Comparison of ENCODE assay signal across 31 mouse cellular contexts in the genomic region with DNA sequence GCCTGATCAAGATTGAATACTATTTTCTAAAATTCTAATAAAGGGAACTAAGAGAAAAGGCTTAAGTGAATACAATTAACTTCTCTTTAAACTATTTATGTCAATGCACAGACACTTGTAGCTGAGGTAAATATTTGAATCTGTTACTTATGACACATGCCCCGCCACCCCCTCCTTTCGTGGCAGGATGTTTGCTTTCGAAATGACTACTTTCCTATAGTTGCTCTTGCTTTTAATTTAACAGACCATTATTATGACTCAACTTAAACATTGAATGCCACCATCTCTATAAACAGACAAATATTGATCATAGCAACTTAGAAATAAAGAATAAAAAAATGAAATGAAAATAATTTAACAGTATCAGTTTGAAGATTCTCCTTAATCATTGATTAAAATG. TPM values are rescaled to one million over a fixed set of nuclear protein-coding genes. Genes with fewer than 3 reads are reported as not detected.
DNase-seq lines count a peak whose midpoint lies in the region; ATAC-seq and TF ChIP-seq lines count a peak whose summit lies in the region.
"Had no signal": no experiment of that assay in that cellular context is flagged by ENCODE, and none has a peak within 500 bp of the region (broad histone marks: within the 10 kb centered on the region; RNA-seq: fewer than 3 reads in every experiment).

No protein-coding gene starts in this region.

- H3K9me3 ChIP-seq in CH12.LX (replicated peaks; ENCODE audit: low read length), result no peaks in the 10 kb centered on the region
- H3K9me3 ChIP-seq: embryonic facial prominence, embryonic 10.5 days; embryonic facial prominence, embryonic 13.5 days; forebrain, embryonic 12.5 days; forebrain, embryonic 15.5 days; G1E; heart, embryonic 10.5 days; heart, embryonic 13.5 days; intestine, embryonic 15.5 days had no signal

- no peak for TF ChIP-seq POLR2A in CH12.LX (IDR thresholded peaks at IDR 0.05; ENCODE audit: low read depth, low read length)

- no peak overlapping the region for H3K27ac ChIP-seq in CH12.LX (ENCODE audit: insufficient read depth, low read depth)
- H3K27ac ChIP-seq: embryonic facial prominence, embryonic 10.5 days; embryonic facial prominence, embryonic 13.5 days; forebrain, embryonic 12.5 days; forebrain, embryonic 15.5 days; heart, embryonic 10.5 days; heart, embryonic 13.5 days; hindbrain, embryonic 14.5 days; hindbrain, postnatal 0 days; intestine, embryonic 15.5 days had no signal

- H3K27me3 ChIP-seq in CH12.LX (replicated peaks), result no peaks in the 10 kb centered on the region
- H3K27me3 ChIP-seq: embryonic facial prominence, embryonic 13.5 days; forebrain, embryonic 12.5 days; forebrain, embryonic 15.5 days; intestine, embryonic 15.5 days had no signal

- no peaks in the 10 kb centered on the region for H3K79me2 ChIP-seq in CH12.LX (replicated peaks; ENCODE audit: control insufficient read depth, extremely low read depth, insufficient read depth, poor library complexity, severe bottlenecking)

- H3K36me3 ChIP-seq in CH12.LX (replicated peaks in 1 of 2; ENCODE audit: control insufficient read depth in 1 of 2, insufficient read depth in 1 of 2, low read length in 1 of 2), result no peaks in the 10 kb centered on the region
- H3K36me3 ChIP-seq: embryonic facial prominence, embryonic 10.5 days; embryonic facial prominence, embryonic 13.5 days; forebrain, embryonic 12.5 days; forebrain, embryonic 15.5 days; G1E; heart, embryonic 10.5 days; heart, embryonic 13.5 days; intestine, embryonic 15.5 days had no signal

- TF ChIP-seq EP300 in CH12.LX (IDR thresholded peaks at IDR 0.05; ENCODE audit: low read length), result no peak

- peak; percentile 67 for DNase-seq in 416B (ENCODE audit: low read depth)
- DNase-seq in CD4-positive helper T cell, adult 2 months (ENCODE audit: low read depth, low spot score), result peak; percentile 80
- DNase-seq in CH12.LX (ENCODE audit: extremely low read depth), result peak; percentile 15
- DNase-seq in thymus, adult 18-20 months, result no peak
- no peak for DNase-seq in spleen, postnatal 4 days (ENCODE audit: low spot score in 2 of 2)
- DNase-seq: adrenal gland, adult 2 months; adrenal gland, postnatal 14 days; cerebellum, adult 11 months; cerebellum, adult 2 months; cerebellum, adult 9-11 months; cerebellum, postnatal 36 days; embryo, embryonic 11 days; gastrocnemius, postnatal 25 days; heart, adult 11 months; heart, postnatal 14 days; heart, postnatal 4 days; kidney, adult 11 months had no signal

- no peak overlapping the region for H3K4me2 ChIP-seq in CH12.LX (ENCODE audit: insufficient read depth, low read depth, poor library complexity, severe bottlenecking)
- H3K4me2 ChIP-seq: embryonic facial prominence, embryonic 13.5 days; forebrain, embryonic 12.5 days; forebrain, embryonic 15.5 days; heart, embryonic 13.5 days; hindbrain, embryonic 14.5 days; intestine, embryonic 15.5 days had no signal

- dilution Hi-C loops in CH12.LX (cut with MboI; ENCODE audit: extremely low pct_ligation_motif_present, extremely low pct_unique_long_range_greater_than_20kb, low sequenced_read_pairs), result no loop called here

- TF ChIP-seq RAD21 in CH12.LX (IDR thresholded peaks at IDR 0.05; ENCODE audit: low read depth, low read length), result no peak

- peak; percentile 99 for ATAC-seq in inflammation-experienced regulatory T-cells, adult 6 months
- ATAC-seq in monocyte, adult 5-6 weeks (replicated peaks; ENCODE audit: insufficient number of reproducible peaks, low FRiP score, low TSS enrichment, poor library complexity, severe bottlenecking), result no peak
- ATAC-seq: forebrain, embryonic 15.5 days; hindbrain, postnatal 0 days; intestine, embryonic 15.5 days; Patski had no signal

- no peak overlapping the region for H3K9ac ChIP-seq in CH12.LX (ENCODE audit: insufficient read depth, low read depth)
- H3K9ac ChIP-seq: embryonic facial prominence, embryonic 13.5 days; forebrain, embryonic 12.5 days; forebrain, embryonic 15.5 days; heart, embryonic 13.5 days; hindbrain, embryonic 14.5 days; intestine, embryonic 15.5 days had no signal

- H3K4me1 ChIP-seq in CH12.LX (ENCODE audit: control insufficient read depth in 1 of 2, insufficient read depth in 2 of 2), result no peaks in the 10 kb centered on the region
- H3K4me1 ChIP-seq: embryonic facial prominence, embryonic 10.5 days; embryonic facial prominence, embryonic 13.5 days; forebrain, embryonic 12.5 days; forebrain, embryonic 15.5 days; heart, embryonic 10.5 days; heart, embryonic 13.5 days; intestine, embryonic 15.5 days had no signal

- in situ Hi-C loops in CH12.LX (cut with MboI; ENCODE audit: low pct_ligation_motif_present, low pct_unique_long_range_greater_than_20kb, low sequenced_read_pairs), result no loop called here

- TF ChIP-seq CTCF in CH12.LX (conservative IDR thresholded peaks at IDR 0.05 in 1 of 2, IDR thresholded peaks at IDR 0.05 in 1 of 2; ENCODE audit: low read depth in 2 of 2, low read length in 2 of 2), result no peak

- H3K4me3 ChIP-seq in CH12.LX (replicated peaks in 1 of 3; ENCODE audit: low read depth in 2 of 3, low read length in 2 of 3, poor library complexity in 1 of 3), result no peak overlapping the region
- H3K4me3 ChIP-seq: embryonic facial prominence, embryonic 10.5 days; embryonic facial prominence, embryonic 13.5 days; erythroblast, embryonic 14.5 days; forebrain, embryonic 12.5 days; forebrain, embryonic 15.5 days; heart, embryonic 10.5 days; heart, embryonic 13.5 days; intestine, embryonic 15.5 days had no signal

TF ChIP-seq in CH12.LX, 34 proteins besides CTCF, POLR2A, EP300 and RAD21:
- no peak for TF ChIP-seq ZMIZ1 (IDR thresholded peaks at IDR 0.05; ENCODE audit: low read depth, low read length)
- peak; percentile 58 for TF ChIP-seq JUN (IDR thresholded peaks at IDR 0.05; ENCODE audit: insufficient read depth, low read depth, low read length)
- peak; percentile 79 for TF ChIP-seq IRF4 (IDR thresholded peaks at IDR 0.05; ENCODE audit: low read depth, low read length)
- TF ChIP-seq JUND (conservative IDR thresholded peaks at IDR 0.05; ENCODE audit: low read depth, low read length), result peak; percentile 80
TF ChIP-seq in CH12.LX: peak in this region for 3.

RNA-seq across cellular contexts. Expression of gene Commd3, which starts 8.2 kb away (rescaled TPM):
- total RNA-seq in CH12.LX (2012; rRNA removed) (114 and 116 TPM in 2 replicates), CH12.LX (2014; rRNA removed) (183 and 204 TPM in 2 replicates)
- polyA plus RNA-seq in CH12.LX (2012; ENCODE audit: insufficient read length, low read depth), result 149 and 159 TPM in 2 replicates
- 100 to 1,000 TPM; 214 to 252 (median 247) TPM for polyA plus RNA-seq in inflammation-experienced regulatory T-cells, adult 6 months (2017; shearing (Covaris generic))
- total RNA-seq in monocyte, adult 5-6 weeks (2017), result 140 to 146 TPM (median 144 TPM) in 3 replicates

RNA-seq across cellular contexts. Expression of gene Bmi1, which starts 12.8 kb away (rescaled TPM):
- 38.6 and 50.0 TPM in 2 replicates for total RNA-seq in CH12.LX (2012; rRNA removed)
- 87.0 and 95.4 TPM in 2 replicates for total RNA-seq in CH12.LX (2014; rRNA removed)
- 44.8 and 51.0 TPM in 2 replicates for polyA plus RNA-seq in CH12.LX (2012; ENCODE audit: insufficient read length, low read depth)
- 10 to 100 TPM; 10.3 to 18.0 (median 13.0) TPM for polyA plus RNA-seq in inflammation-experienced regulatory T-cells, adult 6 months (2017; shearing (Covaris generic))
- total RNA-seq in monocyte, adult 5-6 weeks (2017), result 34.3 to 41.0 TPM (median 36.4 TPM) in 3 replicates

RNA-seq across cellular contexts. Expression of gene Spag6, which starts 29.8 kb away (rescaled TPM):
- total RNA-seq in CH12.LX (2012; rRNA removed) (0.34 and 0.63 TPM in 2 replicates), CH12.LX (2014; rRNA removed) (0.45 TPM in 1 of 2 replicates, not detected in the other)
- not detected in 2 replicates for polyA plus RNA-seq in CH12.LX (2012; ENCODE audit: insufficient read length, low read depth)
- not detected for polyA plus RNA-seq in inflammation-experienced regulatory T-cells, adult 6 months (2017; shearing (Covaris generic))
- 1.6 TPM in 1 of 3 replicates, not detected in the others for total RNA-seq in monocyte, adult 5-6 weeks (2017)
- total RNA-seq: heart, postnatal 14 days; hindbrain, postnatal 0 days had no signal
- polyA plus RNA-seq: adrenal gland, adult 2 months; erythroblast, embryonic 14.5 days; forebrain, embryonic 15.5 days; heart, embryonic 10.5 days; heart, embryonic 13.5 days had no signal

Comparison
In these comparisons a context has a peak if more than half of its experiments do, and no peak if none do; other contexts are left out.
1. DNase-seq: peak in 416B (single experiment), CD4-positive helper T cell, adult 2 months (single experiment) and CH12.LX (single experiment); none in thymus, adult 18-20 months (0 of 2) and spleen, postnatal 4 days (0 of 2).